Mouse (Mus musculus) 3134 (cell line): ENCODE measurements around the gene Sox8.
A peak's percentile ranks its signal among the peaks of the same experiment; 100 is the strongest.

ENCODE experiments used
- DNase-seq: peaks from one replicate; pipeline ENCODE4 v3.0.0-alpha.2; 2011; ENCODE audit warnings: low spot score; ENCODE audit not compliant: insufficient read length; ENCODE audit errors: extremely low read depth

Gene Sox8

DNA sequence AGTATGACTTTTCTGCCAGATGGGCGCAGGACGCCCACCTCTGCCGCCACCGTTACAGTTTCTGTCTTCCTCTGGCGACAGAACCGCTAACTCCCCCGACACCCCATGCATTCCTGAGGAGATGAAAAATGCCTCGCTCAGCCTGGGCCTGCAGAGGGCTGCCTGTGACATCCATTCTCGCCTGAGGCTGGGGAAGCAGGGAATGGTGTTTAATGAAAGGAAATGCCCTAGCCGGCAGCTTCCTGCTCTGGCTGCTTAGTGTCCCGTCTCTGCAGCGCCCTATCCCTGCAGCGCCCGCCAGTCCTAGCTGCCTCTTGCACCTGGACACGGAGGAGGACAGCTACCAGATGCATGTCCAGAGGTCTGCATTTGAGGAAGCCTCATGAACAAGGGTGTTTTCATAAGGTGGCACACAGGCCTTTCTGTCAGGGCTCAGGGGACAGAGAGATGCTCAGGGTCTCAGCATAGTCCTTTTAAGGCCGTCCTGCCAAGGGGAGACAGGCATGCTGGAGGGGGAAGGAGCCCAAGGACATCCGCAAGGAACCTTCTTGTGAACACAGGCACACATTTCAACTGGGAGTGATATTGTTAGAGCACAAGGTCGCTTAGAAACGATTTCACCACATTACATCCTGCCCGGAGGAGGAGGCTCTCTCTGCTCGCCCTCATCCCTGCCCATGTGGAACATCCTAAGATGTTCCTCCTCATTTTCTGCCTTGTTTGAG lies 13.7 kb downstream of the Sox8 start:
- DNase-seq: no peak

DNA sequence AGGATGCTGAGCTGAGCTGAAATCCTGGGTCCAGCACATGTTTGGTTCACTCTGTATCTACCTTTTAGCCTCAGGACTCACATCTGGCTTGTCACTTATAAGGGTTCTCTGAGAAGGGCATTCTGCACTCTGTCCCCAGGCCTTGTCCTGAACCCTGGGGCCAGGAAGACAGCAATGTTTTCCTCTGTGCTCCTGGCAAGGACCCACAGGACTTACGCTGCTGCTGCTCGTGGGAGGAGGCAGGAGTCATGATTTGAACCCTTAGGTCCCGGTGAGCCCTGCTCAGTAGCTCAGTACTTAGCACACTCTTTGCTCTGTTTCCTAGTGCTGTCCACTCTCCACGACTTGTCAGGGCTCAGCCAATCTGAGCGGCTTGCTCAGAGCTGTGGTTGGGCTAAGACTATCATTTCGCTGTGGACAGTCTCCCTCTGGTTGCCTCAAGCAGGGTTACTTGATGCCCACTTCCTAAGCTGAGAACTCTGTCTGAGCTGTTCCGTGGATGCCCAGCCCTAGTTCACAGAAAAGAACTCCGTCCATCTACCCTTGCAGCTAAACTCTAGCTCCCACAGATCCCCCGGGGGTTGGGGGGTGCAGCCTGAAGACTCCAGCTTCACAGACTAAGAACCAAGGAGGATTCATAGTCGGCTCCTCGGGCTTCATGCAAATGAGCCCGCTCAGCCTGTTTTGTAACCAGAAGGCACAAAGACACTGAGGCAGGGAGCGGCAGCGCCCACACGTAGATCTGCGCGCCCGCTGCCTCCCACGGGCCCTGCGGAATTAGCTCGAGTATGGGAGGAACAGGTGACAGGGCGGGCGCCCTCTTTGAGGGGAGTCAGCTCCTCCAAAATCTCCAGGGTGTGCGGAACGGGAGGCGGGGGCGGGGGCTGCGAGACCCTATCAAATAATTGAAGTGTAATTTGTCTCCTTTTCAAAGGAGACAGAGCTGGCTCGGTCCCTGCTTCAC lies 14.5 kb downstream of the Sox8 start:
- DNase-seq: no peak

DNA sequence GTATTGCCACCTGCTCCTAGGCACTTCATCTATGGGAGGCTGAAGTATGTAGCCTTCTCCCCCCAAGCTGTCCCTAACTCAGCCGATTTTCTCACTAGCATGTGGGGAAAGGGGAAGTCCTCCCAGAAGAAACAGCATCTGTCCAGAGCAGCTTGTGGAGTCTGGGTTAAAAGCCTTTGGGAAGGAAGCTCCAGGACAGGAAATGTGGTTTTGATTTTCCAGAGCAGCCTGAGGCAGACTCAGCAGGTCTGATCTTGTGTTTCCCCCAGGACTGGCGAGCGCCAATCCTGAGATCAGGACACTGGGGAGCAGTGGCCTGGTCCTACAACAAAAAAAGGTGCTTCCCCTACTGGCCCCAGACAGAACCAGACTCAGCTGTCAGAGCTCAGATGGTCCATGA lies 15.3 kb downstream of the Sox8 start:
- DNase-seq: no peak

DNA sequence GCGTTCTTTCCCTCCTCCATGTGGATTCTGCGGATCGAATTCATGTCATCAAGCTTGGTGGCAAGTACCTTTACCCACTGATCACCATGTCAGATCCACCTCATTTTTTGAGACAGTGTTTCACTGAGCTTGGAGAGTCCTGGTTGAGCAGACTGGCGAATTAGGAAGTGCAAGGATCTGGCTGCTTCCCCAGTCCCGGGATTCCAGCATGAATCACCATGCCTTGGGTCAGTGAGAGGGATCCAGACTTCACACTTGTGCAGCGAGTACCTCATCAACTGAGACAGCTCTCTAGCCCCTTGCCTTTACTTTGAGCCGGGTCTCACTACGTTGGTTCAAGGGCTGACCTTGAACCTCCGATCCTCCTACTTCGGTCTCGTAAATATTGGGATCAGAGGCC lies 19.2 kb downstream of the Sox8 start:
- no peak for DNase-seq

DNA sequence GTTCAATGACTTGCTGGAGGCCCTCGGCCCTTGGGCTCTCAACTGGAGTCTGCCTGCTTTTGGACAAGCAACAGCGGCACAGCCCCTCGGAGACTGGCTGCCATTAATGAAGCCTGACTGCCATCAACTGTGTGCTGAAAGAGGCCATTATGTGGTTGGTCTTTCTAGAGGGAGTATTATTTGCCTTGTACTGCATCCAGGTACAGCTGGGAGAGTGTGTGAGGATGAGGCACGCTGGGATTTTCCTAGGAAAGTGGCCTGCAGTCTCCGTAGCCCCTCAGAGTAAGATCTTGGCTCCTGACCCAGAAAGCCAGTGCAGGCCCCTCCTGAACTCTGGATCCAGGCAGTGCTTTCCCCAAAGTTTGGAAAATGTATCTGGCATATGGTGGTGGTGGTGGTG lies 20.5 kb downstream of the Sox8 start:
- no peak for DNase-seq

DNA sequence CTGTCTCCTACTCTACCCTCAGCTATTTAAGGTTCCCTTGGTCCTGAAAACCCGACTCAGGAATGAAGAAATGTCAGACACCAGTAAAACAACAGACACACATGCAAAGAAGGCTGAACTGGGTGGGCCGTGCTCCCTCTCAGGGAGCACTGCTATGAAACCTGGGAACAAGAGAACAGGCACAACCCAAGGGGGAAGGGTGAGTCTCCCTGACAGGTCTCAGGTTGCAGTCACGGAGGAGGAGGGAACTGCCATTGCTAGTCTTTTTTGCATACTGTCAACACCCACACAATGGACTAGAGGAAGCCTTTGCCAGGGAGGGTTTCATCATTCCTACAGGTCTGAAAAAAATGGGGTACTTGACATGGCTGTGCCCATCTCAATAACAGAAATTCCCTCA lies 23.5 kb downstream of the Sox8 start:
- DNase-seq: no peak

DNA sequence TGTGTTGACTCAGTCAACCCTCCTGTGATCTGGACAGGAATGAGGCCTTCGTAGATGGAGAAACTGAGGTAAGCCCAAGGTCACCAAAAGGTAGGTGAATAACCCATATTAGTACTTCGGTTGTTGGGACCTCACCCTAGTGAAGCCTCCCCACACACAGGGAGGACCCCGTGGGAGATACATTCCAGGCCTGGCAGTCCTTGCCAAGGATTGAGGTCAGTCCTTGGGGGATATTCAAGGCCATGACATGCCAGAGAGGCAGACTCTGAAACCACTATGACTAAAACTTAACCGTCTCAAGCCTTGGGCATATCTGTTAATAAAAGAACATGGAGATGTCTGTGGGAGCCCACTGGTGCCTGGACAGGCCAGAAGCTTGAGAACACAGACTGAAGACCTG lies 28.7 kb downstream of the Sox8 start:
- DNase-seq: no peak

DNA sequence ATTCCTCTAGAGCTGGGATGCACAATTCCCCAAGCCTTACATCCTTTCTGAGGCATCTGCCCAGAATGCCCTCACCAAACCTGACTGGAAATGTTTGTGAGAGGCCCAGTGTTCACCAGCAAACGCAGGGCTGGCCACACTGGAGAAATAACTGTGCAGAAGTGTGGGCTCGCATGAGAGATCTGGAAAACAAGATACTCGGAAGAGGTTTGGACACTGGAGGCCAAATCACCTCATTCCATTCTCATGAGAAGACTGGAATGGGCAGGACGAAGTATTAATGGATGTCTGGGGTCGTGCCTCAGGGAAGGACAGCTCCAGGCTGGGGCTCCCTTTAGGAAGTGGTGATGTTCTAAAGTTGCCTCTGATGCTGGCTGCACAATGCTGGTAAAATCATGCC lies 29.8 kb downstream of the Sox8 start:
- DNase-seq: no peak

DNA sequence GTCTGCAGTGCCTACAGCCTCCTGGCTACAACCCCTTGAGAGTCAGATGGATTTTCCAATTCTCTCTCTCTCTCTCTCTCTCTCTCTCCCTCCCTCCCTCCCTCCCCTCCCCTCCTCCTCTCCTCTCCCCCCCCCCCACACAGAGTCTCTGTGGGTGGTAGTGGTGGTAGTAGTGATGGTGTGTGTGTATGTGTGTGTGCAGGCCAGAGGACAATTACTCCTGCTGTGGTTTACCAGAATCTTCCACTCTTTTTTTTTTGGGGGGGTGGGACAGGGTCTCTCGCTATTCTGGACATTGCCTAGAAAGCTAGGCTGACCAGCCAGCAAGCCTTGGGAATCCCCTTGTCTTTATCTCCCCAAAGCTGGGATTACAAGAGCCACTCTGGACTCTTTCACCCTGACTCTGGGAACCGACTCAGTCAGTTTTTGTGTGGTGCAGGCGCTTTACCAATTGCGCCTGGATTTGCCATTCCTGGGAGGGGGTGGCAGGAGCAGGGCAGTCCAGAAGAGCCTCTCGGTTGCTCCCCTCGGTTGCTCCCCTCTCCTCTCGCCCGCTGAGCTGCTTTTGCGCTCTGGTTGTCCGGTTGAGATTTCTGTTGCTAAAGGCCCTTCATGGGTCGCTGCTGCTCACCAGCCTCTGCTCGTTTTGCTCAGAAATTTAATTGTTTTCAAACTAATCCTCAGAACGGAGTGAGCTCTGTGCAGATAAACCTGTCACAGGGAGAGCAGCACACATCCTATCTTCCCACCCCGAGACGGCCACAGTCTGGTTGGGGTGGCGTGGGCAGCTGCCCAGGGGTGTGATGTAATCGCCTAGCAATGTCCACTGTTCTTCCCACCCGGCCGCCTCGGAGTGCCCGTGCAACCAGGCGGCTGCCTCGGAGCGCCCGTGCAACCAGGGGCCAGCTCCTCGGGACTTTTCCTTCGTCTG lies 31.3 kb downstream of the Sox8 start:
- peak; percentile 73 for DNase-seq

DNA sequence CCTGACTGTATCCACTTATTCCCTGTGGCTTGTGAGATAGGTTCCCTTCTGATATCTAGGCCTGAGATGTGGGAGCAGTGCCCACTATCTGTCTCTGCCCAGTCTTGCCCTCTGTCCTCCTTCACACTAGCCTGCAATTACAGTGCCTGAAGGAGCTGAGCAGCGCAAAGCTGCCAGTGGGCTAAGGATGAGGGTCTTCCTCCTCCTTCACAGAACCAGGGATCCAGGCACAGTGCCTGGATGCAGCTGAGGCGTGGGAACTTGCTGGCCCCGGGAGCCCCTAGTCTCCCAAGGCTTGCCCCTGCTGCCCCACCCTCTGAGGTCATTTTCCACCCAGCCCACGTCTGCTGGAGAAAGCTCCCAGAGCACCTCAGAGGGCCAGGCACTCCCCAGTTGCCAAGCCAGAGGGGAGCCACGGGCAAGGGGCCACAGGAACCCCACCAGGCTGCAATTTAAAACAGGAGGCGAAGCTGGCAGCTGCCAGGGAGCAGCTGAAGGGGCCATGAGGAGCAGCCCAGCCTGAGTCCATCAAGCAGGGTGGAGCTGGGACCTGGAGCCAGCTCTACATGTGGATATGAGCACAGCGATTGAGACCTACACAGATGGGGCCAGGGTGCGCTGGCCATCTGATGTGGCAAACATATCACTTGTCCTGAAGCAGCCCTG lies 40.0 kb downstream of the Sox8 start:
- no peak for DNase-seq

DNA sequence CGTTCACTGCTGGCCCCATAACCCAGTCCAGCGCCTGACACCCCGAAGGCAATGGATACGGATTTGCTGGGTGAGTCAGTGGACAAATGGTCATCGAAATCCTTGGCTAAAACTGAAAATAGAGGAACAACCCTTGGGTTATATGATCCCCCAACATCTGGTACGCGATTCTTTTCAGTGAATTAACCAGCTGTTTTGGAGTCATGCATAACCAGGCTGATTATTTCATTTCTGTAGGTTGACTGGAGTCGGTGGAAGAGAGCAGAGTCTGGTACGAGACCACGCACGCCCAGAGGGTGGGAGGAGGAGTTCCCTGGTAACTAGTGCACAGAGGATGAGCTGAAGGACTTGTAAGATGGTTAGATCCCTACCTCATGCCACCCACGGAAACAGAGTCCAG lies 48.4 kb downstream of the Sox8 start:
- no peak for DNase-seq

DNA sequence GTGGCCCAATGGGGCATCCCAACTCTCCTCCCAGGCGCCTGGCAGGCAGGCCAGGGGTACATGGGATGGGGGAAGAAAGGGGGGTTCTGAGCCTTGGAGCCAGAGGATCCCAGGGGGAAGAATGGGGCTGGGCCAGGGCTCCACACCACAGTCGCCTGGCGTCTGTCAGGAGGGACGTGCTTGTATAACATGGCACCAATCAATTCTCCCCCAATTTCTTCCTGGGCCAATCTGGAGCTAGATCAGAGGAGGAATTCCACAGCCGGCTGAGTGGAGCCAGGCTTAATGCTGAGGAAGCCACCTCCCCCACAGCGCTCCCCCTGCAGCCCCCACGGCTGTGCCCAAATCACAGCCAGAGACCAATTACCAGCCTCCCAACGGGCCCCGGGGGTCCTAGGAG lies 50.0 kb downstream of the Sox8 start:
- DNase-seq: no peak

DNA sequence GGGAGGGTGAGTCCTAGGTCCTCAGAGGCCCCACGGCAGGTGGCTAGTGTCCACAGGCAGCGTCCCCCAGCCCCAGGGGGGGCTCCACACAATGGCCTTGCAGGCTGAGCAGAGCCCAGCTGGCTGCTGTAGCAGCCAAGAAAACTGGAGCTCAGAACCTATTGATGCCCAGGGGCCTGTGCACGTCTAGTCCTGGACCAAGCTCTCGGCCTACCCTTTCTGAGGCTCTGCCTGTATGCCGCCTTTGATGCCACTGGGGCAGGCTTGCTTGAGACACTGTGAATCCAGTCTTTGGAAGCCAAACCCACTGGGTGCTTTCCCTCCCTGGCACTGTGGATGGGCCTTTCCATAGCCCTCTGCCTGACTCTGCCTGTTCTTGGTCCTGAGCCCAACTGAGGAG lies 51.0 kb downstream of the Sox8 start:
- no peak for DNase-seq

DNA sequence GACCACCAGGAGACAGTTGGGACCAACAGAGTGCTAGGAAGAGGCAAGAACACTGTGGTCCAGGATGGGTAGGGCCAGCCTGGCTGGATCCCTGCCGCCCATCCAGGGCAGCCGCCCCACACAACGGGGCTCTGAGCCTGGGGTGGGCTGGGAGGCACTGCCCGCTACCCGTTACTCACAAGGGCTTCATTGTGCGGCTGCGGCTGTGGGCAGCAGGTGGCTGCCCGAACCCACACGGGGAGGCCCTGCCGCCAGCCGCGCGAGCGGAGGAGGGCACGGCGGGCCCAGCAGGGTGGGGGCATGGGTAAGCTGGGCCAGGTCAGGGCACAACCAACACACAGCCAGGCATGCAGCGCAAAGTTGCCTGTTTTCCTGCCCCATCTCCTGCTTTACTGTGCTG lies 52.3 kb downstream of the Sox8 start:
- no peak for DNase-seq

DNA sequence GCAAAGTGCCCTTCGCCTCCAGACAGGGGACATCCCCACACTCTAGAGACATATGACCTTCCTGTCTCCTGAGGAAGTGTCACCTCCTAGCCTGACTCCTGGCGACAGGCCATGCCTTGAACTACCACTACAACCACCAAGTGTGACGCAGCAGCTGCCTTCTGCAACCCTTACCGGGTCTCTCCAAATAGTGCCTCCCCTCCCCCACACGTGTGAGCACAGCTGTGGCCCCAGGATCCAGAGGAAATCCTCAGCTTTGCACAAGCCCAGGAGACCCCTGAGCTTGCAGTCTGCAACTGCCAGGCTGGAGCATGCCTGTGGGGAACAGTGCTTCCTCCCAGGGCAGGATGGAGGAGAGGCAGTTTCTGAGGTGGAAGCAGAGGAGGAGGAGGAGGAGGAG lies 54.2 kb downstream of the Sox8 start:
- DNase-seq: no peak
